Mouse (Mus musculus) heart, postnatal 36 days (tissue): ENCODE results near the gene Glt28d2. TPM values are rescaled to one million over a fixed set of nuclear protein-coding genes. Genes with fewer than 3 reads are reported as not detected.
"Not testable (repeated sequence)": the region's sequence is repeated elsewhere in the genome, so short reads cannot be mapped to it uniquely, and the experiment has no call there.

Experiments
- DNase-seq, 2 experiments: peaks; one replicate each; pipeline ENCODE4 v3.0.0; 2021 to 2022
- intact Hi-C: fragments of 180-260 bp; cut with DNase I; formaldehyde crosslinking; loops from one replicate; pipeline ENCODE4 v1.15.1; 2025
- total RNA-seq, 2 experiments: library from RNA; stranded (reverse); gene quantifications; 2 replicates each; pipeline ENCODE4 v1.2.3; 2021

Gene Glt28d2
- 1 to 10 TPM; 4.1 to 4.7 TPM for total RNA-seq

GRCm38 (mm10) chr3:85887239-85887827, at the start of gene Glt28d2, which contains the start of gene Gm37240:
Gene Glt28d2, minus strand, starts transcription at chr3:85887516.
Gene Gm37240, minus strand, starts transcription at chr3:85887518.
- intact Hi-C loops: loop anchor here (1.0 to 5.0 kb wide), 2 partner anchors 29 to 45 kb away; no protein-coding TSS in a partner anchor
- DNase-seq: peak; percentile 78 to 82

- intact Hi-C loops: no loop called here
- no peak for DNase-seq
Observed at GRCm38 (mm10) chr3:85933586-85933985, 46.3 kb upstream of the Glt28d2 start.

- intact Hi-C loops: no loop called here
Observed at GRCm38 (mm10) chr3:85931859-85932258, 44.5 kb upstream of the Glt28d2 start.

GRCm38 (mm10) chr3:85930671-85931255, 43.4 kb upstream of the Glt28d2 start:
- intact Hi-C loops: no loop called here
- no peak for DNase-seq

More at GRCm38 (mm10) chr3:85931859-85932258, 44.5 kb upstream of the Glt28d2 start:
- DNase-seq: no peak

- no peak for DNase-seq
Observed at GRCm38 (mm10) chr3:85929711-85930110, 42.4 kb upstream of the Glt28d2 start.

GRCm38 (mm10) chr3:85928140-85928611, 40.9 kb upstream of the Glt28d2 start:
- DNase-seq: peak in 1 of 2 experiments; percentile 18
- intact Hi-C loops: no loop called here

More at GRCm38 (mm10) chr3:85929711-85930110, 42.4 kb upstream of the Glt28d2 start:
- intact Hi-C loops: no loop called here

- no peak for DNase-seq
- intact Hi-C loops: no loop called here
Observed at GRCm38 (mm10) chr3:85927296-85927695, 40.0 kb upstream of the Glt28d2 start.

GRCm38 (mm10) chr3:85923954-85924945, 36.9 kb upstream of the Glt28d2 start:
- intact Hi-C loops: loop anchor here (1.0 to 5.0 kb wide), 4 partner anchors 203 to 1002 kb away; no protein-coding TSS in a partner anchor
- peak; percentile 77 to 90 for DNase-seq

- intact Hi-C loops: loop anchor here (5.0 kb wide), 3 partner anchors 204 to 1001 kb away; no protein-coding TSS in a partner anchor
- DNase-seq: no peak
Observed at GRCm38 (mm10) chr3:85923343-85923742, 36.0 kb upstream of the Glt28d2 start.

- DNase-seq: peak; percentile 12 to 28
- intact Hi-C loops: loop anchor here (5.0 kb wide), 3 partner anchors 205 to 1000 kb away; no protein-coding TSS in a partner anchor
Observed at GRCm38 (mm10) chr3:85922331-85922730, 35.0 kb upstream of the Glt28d2 start.

- not testable (repeated sequence) for DNase-seq
- intact Hi-C loops: loop anchor here (5.0 kb wide), 3 partner anchors 207 to 998 kb away; no protein-coding TSS in a partner anchor
Observed at GRCm38 (mm10) chr3:85920671-85921070, 33.4 kb upstream of the Glt28d2 start.

- peak; percentile 24 to 47 for DNase-seq
- intact Hi-C loops: loop anchor here (2.0 kb wide), 1 partner anchor 27 kb away; no protein-coding TSS in a partner anchor
Observed at GRCm38 (mm10) chr3:85917600-85917999, 30.3 kb upstream of the Glt28d2 start.

GRCm38 (mm10) chr3:85914806-85915205, 27.5 kb upstream of the Glt28d2 start:
- intact Hi-C loops: no loop called here
- DNase-seq: no peak

GRCm38 (mm10) chr3:85907136-85907535, 19.8 kb upstream of the Glt28d2 start:
- intact Hi-C loops: no loop called here
- no peak for DNase-seq

- no peak for DNase-seq
- intact Hi-C loops: no loop called here
Observed at GRCm38 (mm10) chr3:85904371-85904770, 17.1 kb upstream of the Glt28d2 start.

GRCm38 (mm10) chr3:85895020-85895419, 7.7 kb upstream of the Glt28d2 start:
- DNase-seq: no peak
- intact Hi-C loops: no loop called here

- DNase-seq: no peak
- intact Hi-C loops: loop anchor here (2.0 kb wide), 1 partner anchor 25 kb away; no protein-coding TSS in a partner anchor
Observed at GRCm38 (mm10) chr3:85891571-85891970, 4.3 kb upstream of the Glt28d2 start.

GRCm38 (mm10) chr3:85888221-85888671, 930 bp upstream of the Glt28d2 start:
- intact Hi-C loops: loop anchor here (5.0 kb wide), 1 partner anchor 46 kb away; no protein-coding TSS in a partner anchor
- peak; percentile 55 to 60 for DNase-seq

GRCm38 (mm10) chr3:85886636-85887238, 579 bp downstream of the Glt28d2 start:
- peak; percentile 38 to 59 for DNase-seq
- intact Hi-C loops: loop anchor here (1.0 to 5.0 kb wide), 2 partner anchors 28 to 44 kb away; no protein-coding TSS in a partner anchor
